Mouse (Mus musculus) CH12.LX (cell line): Measurements from ENCODE around the gene Adam26a. TPM values are rescaled to one million over a fixed set of nuclear protein-coding genes. Genes with fewer than 3 reads are reported as not detected.
"Not testable (repeated sequence)": the region's sequence is repeated elsewhere in the genome, so short reads cannot be mapped to it uniquely, and the experiment has no call there.

Experiments used
- DNase-seq: peaks from one replicate; pipeline ENCODE4 v3.0.0-alpha.2; 2013; ENCODE audit errors: extremely low read depth
- H3K27ac ChIP-seq: 2 replicates; pipeline ENCODE4 v1.5.1; 2012; ENCODE audit warnings: low read depth, mild to moderate bottlenecking, control low read depth, moderate library complexity; ENCODE audit not compliant: insufficient read depth
- H3K27me3 ChIP-seq: replicated peaks from 2 replicates; pipeline ENCODE3; 2012; ENCODE audit warnings: inconsistent platforms
- H3K36me3 ChIP-seq, 2 experiments: replicated peaks in 1 of 2; 2 replicates each; pipeline versions ENCODE3 to v1.6.1; 2012; ENCODE audit warnings: inconsistent platforms in 1 of 2, low read length in 1 of 2, mild to moderate bottlenecking in 1 of 2, mixed read lengths in 1 of 2, moderate library complexity in 1 of 2; ENCODE audit not compliant: control insufficient read depth in 1 of 2, insufficient read depth in 1 of 2
- H3K4me1 ChIP-seq, 2 experiments: 2 replicates each; pipeline ENCODE4 v1.6.1; 2012; ENCODE audit warnings: inconsistent platforms in 1 of 2, moderate library complexity in 1 of 2; ENCODE audit not compliant: insufficient read depth in 2 of 2, control insufficient read depth in 1 of 2
- H3K4me2 ChIP-seq: 2 replicates; pipeline ENCODE4 v1.6.1; 2012; ENCODE audit warnings: low read depth, mild to moderate bottlenecking, control low read depth; ENCODE audit not compliant: poor library complexity, insufficient read depth, severe bottlenecking
- H3K4me3 ChIP-seq, 3 experiments: fragments of 150-350 bp in 1 of 3; sonication (generic) in 1 of 3; replicated peaks in 1 of 3; 2 replicates each; pipeline versions ENCODE3 to v1.5.1; 2011 to 2012; ENCODE audit warnings: low read depth in 2 of 3, low read length in 2 of 3, mild to moderate bottlenecking in 2 of 3, moderate library complexity in 2 of 3, control low read depth in 1 of 3, improper control_type of control experiment in 1 of 3, inconsistent platforms in 1 of 3, mixed read lengths in 1 of 3; ENCODE audit not compliant: poor library complexity in 1 of 3
- H3K79me2 ChIP-seq: replicated peaks from 2 replicates; pipeline ENCODE4 v1.6.1; 2012; ENCODE audit warnings: mild to moderate bottlenecking, moderate library complexity; ENCODE audit not compliant: control insufficient read depth, poor library complexity, insufficient read depth, severe bottlenecking; ENCODE audit errors: extremely low read depth
- H3K9ac ChIP-seq: 2 replicates; pipeline ENCODE4 v1.6.1; 2012; ENCODE audit warnings: low read depth, mild to moderate bottlenecking, control low read depth, moderate library complexity; ENCODE audit not compliant: insufficient read depth
- H3K9me3 ChIP-seq: replicated peaks from 2 replicates; pipeline ENCODE3; 2012; ENCODE audit warnings: low read length, inconsistent platforms, mixed read lengths
- CHD1 ChIP-seq: IDR thresholded peaks from 2 replicates; pipeline ENCODE4 v1.6.1; 2012; ENCODE audit warnings: low read depth, low read length, improper control_type of control experiment, inconsistent platforms
- CTCF ChIP-seq, 2 experiments: IDR thresholded peaks in 1 of 2; conservative IDR thresholded peaks in 1 of 2; 2 replicates each; pipeline ENCODE4 v1.5.1; 2011 to 2012; ENCODE audit warnings: low read depth in 2 of 2, low read length in 2 of 2, improper control_type of control experiment in 1 of 2, inconsistent platforms in 1 of 2, mild to moderate bottlenecking in 1 of 2, moderate library complexity in 1 of 2
- E2F4 ChIP-seq: IDR thresholded peaks from 2 replicates; pipeline ENCODE4 v1.6.1; 2011; ENCODE audit warnings: low read depth, low read length, improper control_type of control experiment; ENCODE audit not compliant: insufficient replicate concordance
- ELF1 ChIP-seq: IDR thresholded peaks from 2 replicates; pipeline ENCODE4 v1.6.1; 2014; ENCODE audit warnings: low read depth, mild to moderate bottlenecking, inconsistent platforms, low read length, improper control_type of control experiment
- JUND ChIP-seq: conservative IDR thresholded peaks from 2 replicates; pipeline ENCODE4 v1.6.1; 2011; ENCODE audit warnings: low read depth, low read length, improper control_type of control experiment
- MAX ChIP-seq: IDR thresholded peaks from 2 replicates; pipeline ENCODE4 v1.6.1; 2011; ENCODE audit warnings: low read length, improper control_type of control experiment
- MEF2A ChIP-seq: IDR thresholded peaks from 2 replicates; pipeline ENCODE4 v1.6.1; 2014; ENCODE audit warnings: low read depth, mild to moderate bottlenecking, inconsistent platforms, low read length, improper control_type of control experiment, borderline replicate concordance
- MXI1 ChIP-seq: IDR thresholded peaks from 2 replicates; pipeline ENCODE4 v1.6.1; 2011; ENCODE audit warnings: mild to moderate bottlenecking, low read depth, low read length, improper control_type of control experiment
- POLR2AphosphoS2 ChIP-seq: IDR thresholded peaks from 2 replicates; pipeline ENCODE4 v1.6.1; 2011; ENCODE audit warnings: low read depth, low read length, improper control_type of control experiment
- RAD21 ChIP-seq: IDR thresholded peaks from 2 replicates; pipeline ENCODE4 v1.6.1; 2011; ENCODE audit warnings: low read depth, mild to moderate bottlenecking, low read length, improper control_type of control experiment, moderate library complexity
- RCOR1 ChIP-seq: conservative IDR thresholded peaks from 2 replicates; pipeline ENCODE4 v1.6.1; 2012; ENCODE audit warnings: low read depth, mild to moderate bottlenecking, inconsistent platforms, low read length, improper control_type of control experiment
- SIN3A ChIP-seq: IDR thresholded peaks from 2 replicates; pipeline ENCODE4 v1.6.1; 2012; ENCODE audit warnings: low read length, improper control_type of control experiment, inconsistent platforms
- SMC3 ChIP-seq: IDR thresholded peaks from 2 replicates; pipeline ENCODE4 v1.6.1; 2011; ENCODE audit warnings: low read depth, low read length, improper control_type of control experiment
- TBP ChIP-seq: conservative IDR thresholded peaks from 2 replicates; pipeline ENCODE4 v1.6.1; 2011; ENCODE audit warnings: low read depth, low read length, improper control_type of control experiment
- USF1 ChIP-seq: IDR thresholded peaks from 2 replicates; pipeline ENCODE4 v1.6.1; 2014; ENCODE audit warnings: low read depth, mild to moderate bottlenecking, inconsistent platforms, low read length, improper control_type of control experiment
- ZC3H11A ChIP-seq: IDR thresholded peaks from 2 replicates; pipeline ENCODE4 v1.6.1; 2012; ENCODE audit warnings: low read depth, mild to moderate bottlenecking, inconsistent platforms, low read length, improper control_type of control experiment
- ZKSCAN1 ChIP-seq: IDR thresholded peaks from 2 replicates; pipeline ENCODE4 v1.6.1; 2012; ENCODE audit warnings: low read depth, inconsistent platforms, low read length, improper control_type of control experiment, borderline replicate concordance
- ZMIZ1 ChIP-seq: IDR thresholded peaks from 2 replicates; pipeline ENCODE4 v1.6.1; 2012; ENCODE audit warnings: low read depth, mild to moderate bottlenecking, inconsistent platforms, low read length, improper control_type of control experiment
- dilution Hi-C: fragments of 300-500 bp; cut with MboI; formaldehyde crosslinking; loops from 2 replicates; pipeline ENCODE4 v1.14.3; 2020; ENCODE audit warnings: low sequenced_read_pairs; ENCODE audit not compliant: extremely low pct_unique_long_range_greater_than_20kb, extremely low pct_ligation_motif_present
- in situ Hi-C: fragments of 300-500 bp; cut with MboI; formaldehyde crosslinking; loops from 3 replicates; pipeline ENCODE4 v1.14.3; 2019; ENCODE audit warnings: low sequenced_read_pairs, low pct_ligation_motif_present, low pct_unique_long_range_greater_than_20kb, mixed read lengths
- polyA plus RNA-seq: library from polyadenylated mRNA; unstranded; fragments of >175 nt; gene quantifications from 2 replicates; pipeline ENCODE4 v1.2.1, GENCODE M21; 2012; ENCODE audit warnings: low read depth; ENCODE audit not compliant: insufficient read length
- total RNA-seq, 2 experiments: library from RNA; depleted of rRNA; stranded (reverse); fragments of 300-350 nt in 1 of 2; fragments of >200 nt in 1 of 2; gene quantifications; 2 replicates each; pipeline ENCODE4 v1.2.3; 2012 to 2014

Adam26a gene
- total RNA-seq (2012; rRNA removed) (not detected in 2 replicates), total RNA-seq (2014; rRNA removed) (not detected in 2 replicates), polyA plus RNA-seq (not detected in 2 replicates)

DNA sequence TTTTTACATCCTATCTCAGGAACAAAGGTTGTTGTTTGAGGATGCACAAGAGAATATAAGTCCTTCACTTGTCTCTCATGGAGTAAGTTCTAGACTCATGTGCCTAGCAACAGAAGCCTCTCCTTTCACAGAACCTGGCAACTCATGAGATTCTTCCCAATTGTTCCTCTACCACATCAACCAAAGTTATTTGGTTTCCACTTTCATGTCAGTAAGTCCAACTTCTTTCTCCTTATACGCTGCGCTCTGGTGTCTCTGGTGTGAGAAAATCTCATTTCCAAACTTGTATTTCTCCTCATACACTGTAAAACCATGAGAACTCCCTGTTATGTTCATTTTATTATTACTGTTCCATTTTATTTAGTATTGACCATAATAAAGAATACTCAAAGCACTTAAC, at the start of gene Adam26a:
Adam26a (minus strand) TSS at position 101 of the 400 bp plus-strand sequence.
- H3K4me2 ChIP-seq, H3K79me2 ChIP-seq, H3K9ac ChIP-seq, H3K36me3 ChIP-seq, H3K4me1 ChIP-seq, in situ Hi-C loops, DNase-seq, H3K27me3 ChIP-seq, H3K9me3 ChIP-seq, dilution Hi-C loops, H3K27ac ChIP-seq, H3K4me3 ChIP-seq: not testable (repeated sequence)

DNA sequence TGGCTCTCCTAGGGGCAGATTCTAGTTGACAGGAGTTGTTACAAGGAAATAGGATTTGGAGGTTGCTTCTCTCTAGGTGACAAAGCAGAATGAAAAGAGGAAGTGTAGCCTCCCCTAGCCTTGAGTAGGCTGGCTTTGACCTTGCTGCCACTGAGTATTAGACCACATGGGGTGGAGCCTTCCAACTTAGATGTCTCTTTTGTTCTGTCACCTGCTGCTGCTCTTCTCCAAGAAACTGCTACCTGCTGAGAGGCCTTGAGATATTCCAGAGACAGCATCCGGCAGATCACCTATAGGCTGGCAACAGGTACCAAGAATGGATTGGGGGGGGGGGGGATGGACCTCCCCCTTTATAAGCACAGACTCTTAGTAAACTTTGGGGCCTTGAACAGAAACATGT, 39.5 kb upstream of the Adam26a start:
- H3K79me2 ChIP-seq, result no peaks in the 10 kb centered on the region
- TF ChIP-seq RAD21, result no peak
- TF ChIP-seq ZC3H11A, result no peak
- no peak for TF ChIP-seq TBP
- TF ChIP-seq ZMIZ1, result no peak
- TF ChIP-seq ELF1, result no peak
- TF ChIP-seq ZKSCAN1, result no peak
- TF ChIP-seq SMC3, result no peak
- TF ChIP-seq USF1, result no peak
- no peak for TF ChIP-seq MAX
- TF ChIP-seq RCOR1, result no peak
- no peak for TF ChIP-seq POLR2AphosphoS2
- no peak for TF ChIP-seq JUND
- no peak for TF ChIP-seq MEF2A
- no peak for TF ChIP-seq MXI1
- no peak for TF ChIP-seq E2F4
- TF ChIP-seq CTCF (conservative IDR thresholded peaks at IDR 0.05 in 1 of 2, IDR thresholded peaks at IDR 0.05 in 1 of 2; ENCODE audit: low read depth in 2 of 2, low read length in 2 of 2), result no peak
- no peak for TF ChIP-seq CHD1
- no peak for TF ChIP-seq SIN3A
- H3K27me3 ChIP-seq, result no peaks in the 10 kb centered on the region
- no peak for DNase-seq
- no peak overlapping the region for H3K27ac ChIP-seq
- no peaks in the 10 kb centered on the region for H3K4me1 ChIP-seq
- H3K4me3 ChIP-seq, result no peak overlapping the region
- no peak overlapping the region for H3K4me2 ChIP-seq
- H3K9ac ChIP-seq, result no peak overlapping the region
- in situ Hi-C loops, result no loop called here
- H3K36me3 ChIP-seq, result no peaks in the 10 kb centered on the region
- dilution Hi-C loops, result no loop called here
- peaks cover 22% of the 10 kb centered on the region for H3K9me3 ChIP-seq

DNA sequence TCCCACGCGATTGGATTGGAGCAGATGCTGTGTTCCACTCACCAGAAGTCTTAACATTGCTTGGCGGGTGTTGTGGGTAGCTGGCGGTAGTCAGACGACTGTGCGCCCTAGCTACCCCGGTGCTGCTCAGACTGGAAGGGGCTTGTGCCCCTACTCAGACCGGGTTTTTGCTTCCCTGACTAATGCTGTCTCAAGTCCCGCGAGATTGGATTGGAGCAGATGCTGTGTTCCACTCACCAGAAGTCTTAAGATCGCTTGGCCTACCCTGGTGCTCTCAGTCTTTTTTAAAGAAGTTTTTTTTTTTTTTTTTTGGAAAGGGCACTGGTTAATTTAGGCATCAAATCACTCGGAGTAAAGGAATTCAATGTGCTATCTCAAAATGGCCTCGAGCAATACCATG, 27.1 kb upstream of the Adam26a start:
- H3K9ac ChIP-seq, H3K4me1 ChIP-seq, dilution Hi-C loops, H3K79me2 ChIP-seq, DNase-seq, H3K4me3 ChIP-seq, H3K27me3 ChIP-seq, in situ Hi-C loops, H3K27ac ChIP-seq, H3K36me3 ChIP-seq, H3K4me2 ChIP-seq: not testable (repeated sequence)
- H3K9me3 ChIP-seq, result peaks cover 11% of the 10 kb centered on the region

DNA sequence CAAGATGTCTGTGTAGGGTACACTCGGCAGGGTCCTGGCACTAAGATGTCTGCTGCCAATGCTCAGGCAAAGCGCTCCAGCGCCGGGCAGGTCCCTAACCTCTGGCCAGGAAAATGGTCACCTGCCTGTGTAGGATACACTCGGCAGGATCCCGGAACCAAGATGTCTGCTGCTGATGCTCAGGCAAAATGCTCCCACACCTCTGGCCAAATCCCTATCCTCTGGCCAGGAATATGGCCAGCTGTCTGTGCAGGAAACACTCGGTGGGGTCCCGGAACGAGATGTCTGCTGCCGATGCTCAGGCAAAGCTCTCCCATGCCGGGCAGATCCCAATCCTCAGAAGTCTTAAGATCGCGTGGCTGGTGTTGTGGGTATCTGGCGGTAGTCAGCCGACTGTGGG, 26.7 kb upstream of the Adam26a start:
- DNase-seq, H3K27me3 ChIP-seq, H3K4me2 ChIP-seq, in situ Hi-C loops, H3K4me3 ChIP-seq, H3K4me1 ChIP-seq, H3K36me3 ChIP-seq, H3K79me2 ChIP-seq, H3K27ac ChIP-seq, dilution Hi-C loops, H3K9ac ChIP-seq: not testable (repeated sequence)
- H3K9me3 ChIP-seq, result peaks cover 11% of the 10 kb centered on the region
